Mouse (Mus musculus) megakaryocyte, embryonic 14.5 days (primary cell): ENCODE results near the gene Rps11. TPM values are rescaled to one million over a fixed set of nuclear protein-coding genes. Genes with fewer than 3 reads are reported as not detected.
"Not testable (repeated sequence)": the region's sequence is repeated elsewhere in the genome, so short reads cannot be mapped to it uniquely, and the experiment has no call there.

Experiments used
- H3K27me3 ChIP-seq: replicated peaks from 2 replicates; pipeline ENCODE3; 2012; ENCODE audit warnings: inconsistent platforms
- H3K36me3 ChIP-seq: replicated peaks from 2 replicates; pipeline ENCODE3; 2012; ENCODE audit warnings: low read length, inconsistent platforms, mixed read lengths
- H3K4me1 ChIP-seq: 2 replicates; pipeline ENCODE4 v1.6.1; 2012; ENCODE audit warnings: inconsistent platforms
- H3K4me3 ChIP-seq: replicated peaks from 2 replicates; pipeline ENCODE3; 2012; ENCODE audit warnings: moderate library complexity, mild to moderate bottlenecking, inconsistent platforms
- H3K9me3 ChIP-seq: 2 replicates; pipeline ENCODE4 v1.6.1; 2012; ENCODE audit warnings: inconsistent platforms
- FLI1 ChIP-seq: IDR thresholded peaks from 2 replicates; pipeline ENCODE4 v1.6.1; 2012; ENCODE audit warnings: low read length, inconsistent platforms, mixed read lengths
- GATA1 ChIP-seq: IDR thresholded peaks from 3 replicates; pipeline ENCODE4 v1.6.1; 2012; ENCODE audit warnings: mixed read lengths, low read length, inconsistent platforms, borderline replicate concordance
- polyA plus RNA-seq: library from polyadenylated mRNA; stranded (reverse); fragments of >175 nt; gene quantifications from 2 replicates; pipeline ENCODE4 v1.2.3, GENCODE M21; 2012; ENCODE audit warnings: low replicate concordance; ENCODE audit not compliant: insufficient read depth

The Rps11 gene
- polyA plus RNA-seq, 1 experiment = 217 TPM

DNA sequence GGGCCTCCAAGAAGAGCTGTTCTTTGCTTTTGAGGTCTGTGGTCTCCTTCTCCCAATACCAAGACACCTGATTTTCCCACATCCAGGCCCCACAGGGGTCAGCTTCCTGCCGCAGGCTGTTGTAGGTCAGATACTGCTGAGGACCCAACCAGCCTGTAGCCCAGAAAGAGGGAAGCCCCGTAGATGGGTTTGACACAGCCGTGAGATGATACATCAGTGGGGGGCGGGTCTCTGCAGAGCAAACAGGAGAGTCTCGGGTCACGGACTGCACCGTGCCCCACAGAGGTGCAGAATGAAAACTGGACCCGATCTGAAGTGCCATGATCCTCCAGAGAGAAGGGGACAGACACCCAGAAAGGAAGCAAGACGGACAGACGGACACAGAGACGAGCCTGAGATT is 21.8 kb downstream of the Rps11 start:
- Histone ChIP-seq H3K36me3 (no peaks in the 10 kb centered on the region), H3K4me3 (no peak overlapping the region), H3K27me3 (peaks cover 61% of the 10 kb centered on the region), H3K4me1 (peaks cover 42% of the 10 kb centered on the region), H3K9me3 (peaks cover 4% of the 10 kb centered on the region; the same call in 1 of the 2 replicates)
- TF ChIP-seq FLI1 = no peak
- no peak for TF ChIP-seq GATA1

DNA sequence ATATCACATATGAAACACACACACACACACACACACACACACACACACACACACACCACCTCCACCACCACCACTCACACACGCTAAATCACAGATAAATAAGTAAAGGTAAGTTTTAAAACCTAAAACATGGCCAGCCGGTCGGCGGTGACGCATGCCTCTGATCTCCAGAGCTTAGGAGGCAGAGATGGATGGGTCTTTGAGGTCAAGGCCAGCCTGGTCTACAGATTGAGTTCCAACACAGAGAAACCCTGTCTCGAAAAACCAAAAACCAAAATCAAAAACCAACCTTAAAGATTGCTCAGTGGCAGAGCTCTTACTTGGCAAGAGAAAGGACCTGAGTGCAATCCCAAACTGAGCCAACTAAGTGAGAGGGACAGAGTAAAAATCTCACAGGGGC is 24.2 kb downstream of the Rps11 start:
- H3K4me3 ChIP-seq = no peak overlapping the region
- H3K27me3 ChIP-seq = peaks cover 53% of the 10 kb centered on the region
- no peaks in the 10 kb centered on the region for H3K9me3 ChIP-seq
- TF ChIP-seq GATA1 = no peak
- TF ChIP-seq FLI1 = no peak
- H3K36me3 ChIP-seq = no peaks in the 10 kb centered on the region
- peaks cover 45% of the 10 kb centered on the region for H3K4me1 ChIP-seq

DNA sequence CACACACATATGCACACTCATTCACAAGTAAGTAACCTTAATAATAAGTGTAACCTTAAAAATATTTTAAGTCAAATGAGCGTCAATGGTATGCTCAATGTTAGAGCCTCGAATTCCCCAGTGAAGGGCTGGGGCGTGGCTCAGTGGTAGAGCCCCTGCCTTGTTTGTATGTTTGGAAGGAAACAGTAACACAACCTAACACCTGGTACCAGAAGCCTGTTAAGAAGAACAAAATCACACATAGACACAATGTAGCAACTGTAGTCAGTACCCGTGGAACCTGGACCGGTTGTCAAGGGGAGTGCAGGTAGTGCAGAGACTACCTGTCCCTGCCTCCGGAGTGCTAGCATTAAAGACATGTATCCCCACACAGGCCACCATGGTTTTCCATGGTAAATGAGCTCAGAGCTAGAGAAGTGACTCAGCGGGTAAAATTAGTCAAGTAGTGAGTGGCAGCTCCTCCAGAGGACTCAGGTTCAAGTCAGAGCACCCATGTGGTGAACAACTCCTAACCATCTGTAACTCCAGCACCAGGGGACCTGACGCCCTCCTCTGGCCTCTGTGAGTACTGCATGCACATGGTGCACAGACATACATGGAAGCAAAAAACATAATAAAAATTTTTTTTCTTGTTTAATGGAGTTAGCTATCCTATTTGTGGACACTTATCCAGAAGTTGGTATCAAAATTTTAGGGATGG is 25.5 kb downstream of the Rps11 start:
- no peak for TF ChIP-seq GATA1
- TF ChIP-seq FLI1 = no peak
- Histone ChIP-seq H3K36me3 (no peaks in the 10 kb centered on the region), H3K9me3 (no peaks in the 10 kb centered on the region), H3K27me3 (peaks cover 51% of the 10 kb centered on the region), H3K4me3 (no peak overlapping the region), H3K4me1 (peaks cover 52% of the 10 kb centered on the region)

DNA sequence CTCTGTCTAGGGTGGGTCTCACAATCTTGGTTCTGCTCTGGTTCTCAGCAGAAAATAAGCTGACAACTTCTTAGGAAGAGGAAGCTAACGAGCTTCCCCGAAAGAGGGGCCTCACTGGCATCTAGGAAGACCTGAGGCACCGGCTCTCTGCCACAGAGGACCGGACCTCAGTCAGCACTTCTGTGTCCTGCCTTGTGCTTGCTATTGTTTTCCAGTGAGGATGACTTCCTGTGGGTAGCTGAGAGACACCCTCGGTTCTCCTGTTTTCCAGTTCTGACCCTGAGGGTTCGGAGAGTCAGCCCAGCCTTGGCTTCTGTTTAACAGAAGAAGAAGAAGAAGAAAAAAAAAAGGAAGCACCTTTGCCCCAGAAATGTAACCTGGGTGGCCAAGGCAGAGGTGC is 26.8 kb downstream of the Rps11 start:
- H3K4me3 ChIP-seq = peak overlapping the region; percentile 54
- peaks cover 53% of the 10 kb centered on the region for H3K4me1 ChIP-seq

DNA sequence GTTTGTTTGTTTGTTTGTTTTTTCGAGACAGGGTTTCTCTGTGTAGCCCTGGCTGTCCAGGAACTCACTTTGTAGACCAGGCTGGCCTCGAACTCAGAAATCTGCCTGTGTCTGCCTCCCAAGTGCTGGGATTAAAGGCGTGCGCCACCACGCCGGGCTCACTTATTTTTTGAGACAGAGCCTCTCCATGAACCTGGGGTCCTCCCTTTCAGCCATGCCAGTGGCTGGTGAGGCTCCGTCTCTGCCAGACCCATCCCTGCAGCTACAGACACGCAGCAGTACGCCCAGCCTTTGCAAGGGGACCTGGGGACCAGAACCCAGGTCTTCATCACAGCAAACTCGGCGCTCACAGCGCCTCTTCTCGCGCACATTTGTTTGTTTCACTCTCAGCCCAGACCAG is 28.3 kb downstream of the Rps11 start:
- not testable (repeated sequence) for H3K36me3 ChIP-seq, H3K9me3 ChIP-seq, H3K4me3 ChIP-seq
- H3K27me3 ChIP-seq = peaks cover 46% of the 10 kb centered on the region
- H3K4me1 ChIP-seq = peaks cover 64% of the 10 kb centered on the region

More for the DNA sequence above, 26.8 kb downstream of the Rps11 start:
- Histone ChIP-seq H3K9me3 (no peaks in the 10 kb centered on the region), H3K27me3 (peaks cover 45% of the 10 kb centered on the region), H3K36me3 (no peaks in the 10 kb centered on the region)
- TF ChIP-seq FLI1 (no peak), GATA1 (no peak)

DNA sequence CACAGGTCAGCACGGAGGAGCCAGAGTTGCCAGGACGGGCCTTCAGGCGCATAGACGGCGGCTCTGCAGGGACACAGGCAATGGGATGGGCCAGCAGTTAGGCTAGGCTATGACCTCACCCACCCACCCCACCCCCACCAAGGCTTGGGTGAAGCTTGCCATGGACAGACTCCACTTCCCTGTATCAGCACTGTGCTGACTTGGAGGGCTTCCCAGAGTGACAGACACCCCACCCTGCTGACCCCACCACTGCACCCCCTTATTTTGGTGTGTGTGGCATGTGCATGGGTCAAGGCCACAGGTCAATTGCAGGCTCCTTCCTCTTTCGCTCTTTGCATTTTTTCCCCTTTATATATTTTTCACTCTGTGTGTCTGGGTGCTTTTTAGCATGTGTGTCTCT is 28.9 kb downstream of the Rps11 start:
- Histone ChIP-seq H3K27me3 (peaks cover 48% of the 10 kb centered on the region), H3K4me3 (no peak overlapping the region), H3K4me1 (peaks cover 70% of the 10 kb centered on the region), H3K9me3 (no peaks in the 10 kb centered on the region), H3K36me3 (no peaks in the 10 kb centered on the region)
- TF ChIP-seq FLI1 = no peak
- TF ChIP-seq GATA1 = no peak

DNA sequence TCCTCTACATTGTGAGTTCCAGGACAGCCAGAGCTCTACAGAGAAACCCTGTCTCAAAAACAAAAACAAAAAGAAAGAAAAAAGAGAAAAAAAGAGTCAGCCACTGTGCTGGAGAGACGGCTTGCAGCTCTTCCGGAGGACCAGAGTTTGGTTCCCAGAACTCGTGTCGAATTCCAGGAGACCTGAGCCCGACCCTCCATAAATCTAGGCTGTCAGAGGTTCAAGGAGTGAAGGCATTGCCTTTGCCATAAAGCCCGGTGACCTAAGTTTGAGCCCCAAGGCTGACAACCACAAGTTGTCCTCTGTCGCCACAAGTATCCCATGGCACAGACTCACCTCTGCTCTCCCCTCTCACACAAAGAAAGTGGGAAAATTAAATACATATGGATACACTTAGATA is 30.1 kb downstream of the Rps11 start:
- H3K36me3 ChIP-seq = no peaks in the 10 kb centered on the region
- no peak overlapping the region for H3K4me3 ChIP-seq
- H3K27me3 ChIP-seq = peaks cover 44% of the 10 kb centered on the region
- peaks cover 73% of the 10 kb centered on the region for H3K4me1 ChIP-seq
- no peak for TF ChIP-seq GATA1
- no peaks in the 10 kb centered on the region for H3K9me3 ChIP-seq

DNA sequence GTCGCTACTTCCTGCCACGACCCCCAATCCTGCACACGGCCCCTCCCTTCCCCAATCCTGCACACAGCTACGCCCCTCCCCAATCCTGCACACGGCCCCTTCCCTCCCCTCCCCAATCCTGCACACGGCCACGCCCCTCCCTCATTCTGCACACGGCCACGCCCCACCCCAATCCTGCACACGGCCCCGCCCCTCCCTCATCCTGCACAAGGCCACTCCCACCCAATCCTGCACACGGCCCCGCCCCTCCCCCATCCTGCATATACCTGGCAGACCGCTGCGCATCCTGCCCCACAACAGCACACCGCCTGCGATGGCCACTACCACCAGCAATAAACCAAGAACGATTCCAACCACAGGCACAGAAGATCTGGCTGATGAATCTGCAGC is 30.7 kb downstream of the Rps11 start:
- H3K36me3 ChIP-seq = no peaks in the 10 kb centered on the region
- peaks cover 67% of the 10 kb centered on the region for H3K4me1 ChIP-seq
- no peak for TF ChIP-seq FLI1
- TF ChIP-seq GATA1 = no peak
- H3K27me3 ChIP-seq = peaks cover 45% of the 10 kb centered on the region
- H3K4me3 ChIP-seq = no peak overlapping the region
- H3K9me3 ChIP-seq = no peaks in the 10 kb centered on the region

DNA sequence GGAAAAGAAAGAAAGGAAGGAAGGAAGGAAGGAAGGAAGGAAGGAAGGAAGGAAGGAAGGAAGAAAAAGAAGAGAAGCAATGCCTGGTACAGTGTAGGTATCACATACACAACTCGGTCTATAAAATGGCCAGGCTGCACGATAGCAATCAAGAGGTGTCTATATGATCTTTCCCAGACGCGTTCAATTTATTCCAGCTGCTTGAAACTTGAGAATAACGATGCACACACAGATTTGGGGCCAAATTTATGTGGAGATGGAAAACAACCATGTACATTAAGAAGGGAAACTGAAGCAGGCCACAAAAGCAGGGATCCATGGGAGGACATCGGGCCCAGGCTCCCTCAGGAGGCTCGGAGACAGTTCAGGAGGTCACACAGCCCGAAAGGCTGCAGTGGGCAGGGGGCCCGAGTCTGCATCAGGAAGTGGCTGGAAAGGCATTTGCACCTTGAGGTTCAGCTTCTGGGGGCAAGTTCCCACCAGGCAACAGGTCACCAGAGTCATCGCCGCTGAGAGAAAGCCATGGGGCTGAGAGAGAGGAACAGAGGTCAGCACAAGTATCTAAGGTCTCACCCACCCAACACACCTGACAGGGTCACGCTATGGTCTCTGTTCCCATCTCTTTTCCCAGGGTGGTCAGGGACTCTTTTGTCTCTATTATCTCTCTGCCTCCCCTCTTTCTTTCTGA is 31.3 kb downstream of the Rps11 start:
- H3K4me1 ChIP-seq = peaks cover 62% of the 10 kb centered on the region

DNA sequence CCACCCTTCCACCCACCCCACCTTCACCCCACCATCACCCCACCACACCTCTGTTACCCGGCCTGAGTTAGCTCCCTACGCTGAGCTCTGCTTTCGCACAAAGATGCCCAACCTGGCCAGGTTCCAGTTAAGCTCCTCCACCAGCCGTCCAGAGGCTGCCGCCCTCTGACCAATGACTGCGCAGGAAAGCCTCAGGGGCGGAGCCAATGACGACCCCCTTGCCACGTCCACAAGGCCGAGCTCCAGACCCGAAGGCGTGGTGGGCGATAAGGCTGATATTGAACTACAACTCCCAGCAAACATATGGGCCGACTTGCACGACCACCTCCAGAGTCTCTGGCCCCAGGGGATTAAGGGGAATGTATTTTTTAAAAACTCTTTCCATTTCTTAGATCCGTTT is 32.2 kb downstream of the Rps11 start, which contains the start of gene Rcn3:
Rcn3 (minus strand) TSS at position 174 of the 400 bp plus-strand sequence.
- no peaks in the 10 kb centered on the region for H3K36me3 ChIP-seq
- H3K9me3 ChIP-seq = no peaks in the 10 kb centered on the region
- peak within 1 kb of the TSS; percentile 56 for H3K4me3 ChIP-seq
- H3K4me1 ChIP-seq = peaks cover 60% of the 10 kb centered on the region
- TF ChIP-seq FLI1 = no peak
- no peak for TF ChIP-seq GATA1
- peaks cover 58% of the 10 kb centered on the region for H3K27me3 ChIP-seq

More for the DNA sequence above, 31.3 kb downstream of the Rps11 start:
- H3K27me3 ChIP-seq = peaks cover 50% of the 10 kb centered on the region
- TF ChIP-seq FLI1 (no peak), GATA1 (no peak)
- no peaks in the 10 kb centered on the region for H3K36me3 ChIP-seq
- no peaks in the 10 kb centered on the region for H3K9me3 ChIP-seq
- H3K4me3 ChIP-seq = no peak overlapping the region
